Mouse (Mus musculus): ENCODE results near the gene Cdh18.
"Not testable (repeated sequence)": the region's sequence is repeated elsewhere in the genome, so short reads cannot be mapped to it uniquely, and the experiment has no call there.

The Cdh18 gene

DNA sequence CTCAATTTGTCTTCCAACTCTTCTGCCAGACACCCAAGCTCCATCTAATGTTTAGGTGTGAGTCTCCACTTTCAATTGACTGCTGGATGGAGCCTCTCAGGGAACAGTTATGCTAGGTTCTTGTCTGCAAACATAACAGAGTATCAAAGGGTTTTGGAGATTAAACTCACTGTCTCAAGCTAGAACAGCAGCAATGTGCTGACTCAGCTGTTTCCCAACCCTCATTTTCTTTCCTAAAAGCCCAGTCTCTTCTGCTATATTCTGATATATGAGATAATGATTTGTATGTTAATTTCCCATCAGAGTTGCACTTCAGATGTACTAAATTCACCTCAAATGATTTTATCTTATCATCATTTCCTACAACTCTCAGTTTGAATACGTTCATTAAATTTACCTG is 398.4 kb downstream of the Cdh18 start:
- DNase-seq (ENCODE audit: low spot score): no peak

DNA sequence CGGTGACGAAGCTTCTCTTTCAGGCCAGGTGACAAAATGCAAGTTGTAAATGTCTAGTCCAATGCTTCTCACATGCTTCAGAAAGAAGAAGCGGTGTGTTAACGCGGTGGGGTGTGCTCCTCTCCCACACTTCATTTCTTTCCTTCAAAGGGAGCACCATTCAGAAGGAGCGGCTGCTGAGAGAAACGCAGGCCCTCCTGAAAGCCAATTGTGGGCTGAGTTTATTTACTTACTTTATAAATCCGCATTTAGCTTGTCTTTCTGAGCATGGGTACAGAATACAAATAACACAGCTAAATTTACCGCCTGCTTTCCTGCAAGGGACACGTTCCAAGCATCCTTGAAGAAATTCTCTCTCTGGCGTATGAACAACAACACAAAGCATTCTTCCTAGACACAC is 420.6 kb downstream of the Cdh18 start:
- no peak for DNase-seq (ENCODE audit: low spot score)

DNA sequence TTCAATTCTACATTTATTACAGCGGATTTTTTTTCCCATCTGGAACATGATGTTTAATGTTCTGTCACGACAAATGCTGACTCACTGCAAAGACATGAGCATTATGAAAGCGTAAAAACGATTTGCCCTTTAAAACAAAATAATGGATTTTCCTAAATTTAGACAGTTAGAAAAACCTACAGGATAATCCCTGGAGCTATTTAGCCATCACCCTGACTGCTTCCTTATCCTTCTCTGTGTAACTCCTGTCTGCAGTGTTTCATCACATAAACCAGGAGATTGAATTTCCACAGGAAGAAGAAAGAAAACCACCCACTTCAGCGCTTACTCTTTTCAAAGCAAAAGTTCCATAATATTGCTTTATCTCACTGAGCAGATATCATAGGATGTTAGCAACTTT is 431.3 kb downstream of the Cdh18 start:
- no peak for DNase-seq (ENCODE audit: low spot score)

DNA sequence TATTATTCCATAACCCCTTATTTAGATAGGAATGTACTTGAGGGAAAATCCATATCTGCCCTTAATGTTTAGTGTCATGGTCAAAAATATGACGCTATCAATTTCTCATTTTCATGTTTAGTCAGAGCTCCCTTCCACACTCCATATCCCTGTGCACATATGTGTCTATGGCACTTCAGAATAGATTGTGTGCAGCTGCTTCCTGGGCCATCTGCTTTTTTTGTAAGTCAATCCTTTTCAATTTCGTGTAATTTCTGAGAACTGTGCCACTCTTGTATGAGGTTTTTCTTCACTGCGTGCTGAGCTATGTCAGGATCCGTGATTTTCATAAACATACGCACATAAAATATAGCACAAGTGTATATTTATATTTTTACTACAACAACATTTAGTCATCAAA is 435.8 kb downstream of the Cdh18 start:
- no peak for DNase-seq (ENCODE audit: low spot score)

DNA sequence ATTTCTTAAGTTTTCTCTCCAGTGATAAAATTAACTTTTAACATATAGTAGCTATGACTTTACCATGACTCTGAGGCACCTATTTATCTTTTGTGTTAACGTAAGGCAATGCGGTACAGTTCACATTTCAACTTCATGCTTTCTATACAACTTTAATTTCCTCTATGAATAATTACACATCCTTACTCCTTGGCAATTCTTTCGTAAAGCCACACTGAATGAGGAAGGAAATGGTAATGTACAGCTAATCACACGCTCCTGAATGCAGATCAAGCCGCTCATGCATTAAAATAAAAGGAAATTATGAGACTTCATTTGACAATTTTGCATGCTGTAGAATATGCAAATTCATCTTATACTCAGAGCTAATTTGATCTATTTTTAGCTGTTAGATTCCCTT is 467.9 kb downstream of the Cdh18 start:
- DNase-seq (ENCODE audit: low spot score): no peak

DNA sequence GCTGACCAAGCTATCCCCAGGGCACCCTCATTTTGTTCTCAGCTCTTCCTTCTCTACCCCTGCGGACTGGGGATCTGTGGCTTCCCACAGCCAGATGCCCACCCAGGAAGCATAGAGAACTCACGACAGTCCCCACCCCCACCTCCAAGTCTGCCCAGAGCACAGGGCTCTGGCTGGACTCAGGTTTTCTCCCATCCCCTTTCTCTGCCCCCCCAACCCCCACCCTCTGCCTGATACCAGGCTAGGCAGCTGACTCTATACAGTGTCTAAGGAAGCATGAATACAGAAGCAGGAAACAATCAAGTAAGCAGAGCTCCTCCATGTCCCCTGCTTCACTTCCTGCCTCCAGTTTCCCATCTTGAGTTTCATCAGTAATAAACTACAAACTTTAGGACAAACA is 472.3 kb downstream of the Cdh18 start:
- no peak for DNase-seq (ENCODE audit: low spot score)

DNA sequence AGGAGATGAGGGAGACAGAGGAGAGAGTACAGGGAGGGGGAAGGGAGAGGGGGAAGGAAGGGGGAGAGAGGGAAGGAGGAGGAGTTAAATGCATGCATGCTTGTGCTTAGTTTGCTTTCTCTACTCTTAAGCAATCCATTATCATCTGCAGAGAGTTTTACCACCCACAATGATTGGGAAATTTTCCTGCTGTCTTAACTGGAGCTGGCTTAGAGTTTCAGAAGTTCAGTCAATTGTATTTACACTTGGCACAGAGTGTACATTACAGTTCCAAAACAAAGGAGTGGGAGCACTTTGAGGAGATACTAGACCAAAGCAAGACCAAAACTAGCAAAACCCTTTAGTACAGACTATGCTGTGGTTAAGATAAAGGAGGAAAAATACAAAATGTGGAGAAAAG is 473.8 kb downstream of the Cdh18 start:
- no peak for DNase-seq (ENCODE audit: low spot score)

DNA sequence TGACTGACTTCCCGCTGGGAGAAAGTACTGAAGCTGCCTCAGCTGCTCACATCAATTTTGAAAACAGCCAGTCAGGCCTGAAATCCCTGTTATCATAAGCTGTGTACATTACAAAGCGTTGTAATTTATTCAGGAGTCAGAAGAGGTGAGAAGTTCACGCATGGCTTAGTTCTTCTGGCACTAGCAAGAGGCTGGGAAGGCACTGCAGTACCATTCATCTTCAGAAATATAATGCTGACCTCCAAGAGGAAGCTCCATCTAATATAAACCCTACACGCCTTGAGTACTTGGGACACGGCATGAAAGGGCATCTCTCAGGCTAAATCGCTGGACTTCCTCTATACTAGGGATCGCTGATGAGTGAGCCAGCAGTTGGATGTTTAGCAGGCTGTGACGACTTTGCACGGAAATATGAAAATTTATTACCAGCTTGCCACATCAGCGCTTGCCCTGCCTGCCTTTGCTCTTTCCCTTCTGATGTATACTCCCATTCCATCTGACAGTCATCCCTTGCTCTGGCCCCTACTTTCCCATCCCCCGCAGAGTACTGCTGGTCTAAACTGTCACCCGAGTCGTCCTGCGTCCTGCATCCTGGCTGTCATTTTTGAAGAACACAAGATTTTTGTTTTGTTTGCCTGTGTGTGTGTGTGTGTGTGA is 486.9 kb downstream of the Cdh18 start:
- peak; percentile 20 for DNase-seq (ENCODE audit: low spot score)

DNA sequence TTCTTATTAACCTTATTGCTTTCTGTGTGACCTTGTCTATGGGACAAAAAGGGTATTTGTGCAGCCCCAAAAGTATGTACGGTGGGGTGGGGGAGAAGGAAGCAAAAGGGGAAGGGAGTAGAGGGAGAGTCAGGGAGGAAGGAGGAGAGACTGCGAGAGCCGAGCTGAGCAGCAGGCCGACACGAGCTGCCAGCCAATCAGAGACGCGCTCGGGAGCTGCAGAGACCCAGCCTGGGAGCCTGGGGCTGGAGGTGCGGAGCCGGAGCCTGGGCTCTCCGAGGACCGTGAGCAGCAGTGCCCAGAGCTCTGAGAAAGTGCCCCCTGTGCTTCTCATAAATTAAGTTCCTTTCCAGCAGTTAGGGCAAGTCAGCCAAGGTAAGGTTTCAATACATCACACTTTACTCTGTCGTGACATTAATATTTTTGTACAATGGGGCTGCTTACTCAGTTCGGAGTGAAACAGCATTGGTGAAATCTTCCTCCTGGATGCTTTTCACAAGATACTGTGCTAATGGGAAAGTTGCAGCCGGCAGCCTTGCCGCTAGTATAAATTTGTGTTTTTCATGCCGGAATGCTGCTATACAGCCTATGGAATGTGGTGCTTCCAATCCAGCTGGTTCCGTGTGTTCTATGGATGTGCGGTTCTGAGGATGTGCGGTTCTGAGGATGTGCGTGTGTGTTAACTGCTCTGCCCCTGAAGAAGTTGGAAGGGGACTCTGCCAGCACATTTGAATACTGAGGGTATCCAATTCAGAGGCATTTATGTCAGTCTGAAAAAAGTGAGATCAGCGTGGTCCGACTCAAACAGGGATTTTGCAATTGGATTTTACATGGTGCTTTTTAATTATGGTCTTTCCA is 487.6 kb downstream of the Cdh18 start:
- DNase-seq (ENCODE audit: low spot score): peak; percentile 39

DNA sequence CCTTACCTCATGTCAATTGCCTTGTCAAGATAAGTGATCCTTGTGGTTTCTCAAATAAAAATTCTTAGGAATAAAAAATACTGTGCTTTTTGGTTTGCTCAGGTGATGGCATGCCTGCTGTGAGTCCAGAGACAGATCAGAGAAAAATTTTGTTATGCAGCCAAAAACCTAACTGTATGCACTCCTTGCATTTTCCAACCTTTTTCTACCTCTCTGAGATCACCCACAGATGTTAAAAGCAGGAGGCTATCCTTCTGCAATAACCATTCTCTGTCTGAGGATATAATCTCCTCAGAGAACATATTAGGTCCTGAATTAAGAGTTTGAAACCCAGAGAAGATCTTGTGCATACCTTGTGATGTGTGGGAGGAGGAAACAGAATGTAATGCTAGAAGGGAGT is 488.7 kb downstream of the Cdh18 start:
- no peak for DNase-seq (ENCODE audit: low spot score)

DNA sequence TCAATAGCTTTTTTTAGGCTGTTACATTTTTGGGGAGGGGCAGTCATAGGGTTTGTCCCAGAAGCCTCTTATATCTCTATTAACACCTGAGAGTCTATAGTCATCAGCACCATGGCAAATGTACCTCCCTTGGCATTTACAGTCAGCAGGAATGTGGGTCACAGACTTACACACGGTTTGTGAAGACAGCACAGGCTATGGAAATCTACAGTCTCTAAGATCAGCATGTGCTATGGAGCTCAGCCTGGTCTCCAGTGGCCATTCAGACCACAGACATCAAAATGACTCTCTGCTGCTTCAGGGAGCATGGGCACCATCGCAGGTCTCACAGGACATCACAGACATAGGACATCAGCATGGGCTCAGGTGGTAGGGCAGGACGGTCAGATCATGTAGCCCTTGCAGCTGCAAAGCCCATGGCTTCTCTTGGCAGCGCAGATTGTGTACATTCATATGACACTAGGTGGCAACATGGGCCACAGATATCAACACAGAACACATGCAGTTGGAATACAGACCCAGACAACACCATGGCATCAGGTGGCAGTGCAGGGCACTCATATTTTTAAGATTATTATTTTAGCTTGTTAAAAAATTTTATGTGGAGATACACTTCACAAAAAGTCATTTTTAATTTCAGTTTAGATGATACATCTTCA is 497.4 kb downstream of the Cdh18 start:
- DNase-seq (ENCODE audit: low spot score): no peak

DNA sequence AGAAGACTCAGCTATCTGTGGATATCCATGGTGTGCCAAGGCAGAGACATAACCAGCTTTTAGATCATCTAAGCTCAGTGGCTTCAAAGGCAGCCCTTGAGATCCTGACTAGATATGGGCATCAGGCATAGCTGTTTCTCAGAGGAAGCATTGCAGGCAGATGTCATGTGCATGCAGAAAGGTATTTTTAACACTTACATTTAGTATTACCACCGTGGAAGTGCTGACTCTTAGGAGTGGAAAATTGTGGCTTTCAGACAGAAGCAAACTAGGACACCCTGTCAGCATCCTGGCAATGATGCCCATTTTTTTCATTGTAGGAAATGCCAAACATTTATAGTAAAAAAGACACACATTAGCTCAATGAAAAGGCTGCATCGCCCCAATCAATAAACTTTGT is 503.2 kb downstream of the Cdh18 start:
- DNase-seq (ENCODE audit: low spot score): no peak

DNA sequence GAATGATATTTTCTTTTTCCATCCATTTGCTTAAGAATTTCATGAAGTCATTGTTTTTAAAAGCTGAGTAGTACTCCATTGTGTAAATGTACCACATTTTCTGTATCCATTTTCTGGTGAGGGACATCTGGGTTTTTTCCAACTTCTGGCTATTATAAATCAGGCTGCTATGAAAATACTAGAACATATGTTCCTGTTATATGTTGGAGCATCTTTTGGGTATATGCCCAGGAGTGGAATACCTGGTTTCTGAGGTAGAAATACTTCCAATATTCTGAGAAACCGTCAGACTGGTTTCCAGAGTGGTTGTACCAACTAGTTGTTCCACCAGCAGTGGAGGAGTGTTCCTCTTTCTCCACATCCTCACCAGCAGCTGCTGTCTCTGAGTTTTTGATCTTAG is 536.5 kb downstream of the Cdh18 start:
- not testable (repeated sequence) for DNase-seq (ENCODE audit: low spot score)

DNA sequence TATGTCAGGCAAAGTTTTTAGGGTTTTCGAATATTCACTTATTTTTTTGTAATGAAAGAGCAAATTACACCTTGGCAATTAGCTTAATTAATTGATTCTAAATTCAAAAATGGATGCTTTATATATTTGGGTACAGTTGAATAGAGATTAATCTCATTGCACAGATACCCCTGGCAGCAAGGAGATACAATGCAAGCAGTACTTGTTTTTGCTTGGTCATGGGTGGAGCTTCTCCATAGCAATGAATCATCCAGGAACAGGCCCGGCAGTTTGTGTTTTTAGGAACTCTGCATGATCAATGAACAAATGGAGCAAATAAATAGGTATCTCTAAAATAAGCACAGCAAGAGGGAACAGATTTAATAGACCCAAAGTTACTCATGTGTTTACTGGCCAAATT is 538.7 kb downstream of the Cdh18 start:
- DNase-seq (ENCODE audit: low spot score): no peak

DNA sequence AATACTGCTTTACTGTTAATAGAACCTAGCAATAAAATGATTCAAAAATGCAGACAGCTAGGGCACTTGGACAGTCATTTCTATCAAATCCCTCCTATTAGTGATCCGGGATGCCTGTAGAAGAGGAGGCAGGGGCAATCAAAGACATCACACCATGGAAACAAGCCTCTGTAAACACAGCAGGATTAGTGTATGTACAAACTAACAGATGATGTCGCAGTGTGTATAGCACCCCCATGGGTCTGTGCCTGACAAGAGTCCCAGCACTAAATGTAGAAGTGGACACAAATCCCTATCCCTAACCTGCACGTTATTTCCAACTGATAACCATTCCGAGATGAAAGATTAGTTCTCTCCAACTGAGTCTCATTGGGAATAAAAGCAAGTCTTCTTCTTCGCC is 547.8 kb downstream of the Cdh18 start:
- DNase-seq (ENCODE audit: low spot score): no peak

DNA sequence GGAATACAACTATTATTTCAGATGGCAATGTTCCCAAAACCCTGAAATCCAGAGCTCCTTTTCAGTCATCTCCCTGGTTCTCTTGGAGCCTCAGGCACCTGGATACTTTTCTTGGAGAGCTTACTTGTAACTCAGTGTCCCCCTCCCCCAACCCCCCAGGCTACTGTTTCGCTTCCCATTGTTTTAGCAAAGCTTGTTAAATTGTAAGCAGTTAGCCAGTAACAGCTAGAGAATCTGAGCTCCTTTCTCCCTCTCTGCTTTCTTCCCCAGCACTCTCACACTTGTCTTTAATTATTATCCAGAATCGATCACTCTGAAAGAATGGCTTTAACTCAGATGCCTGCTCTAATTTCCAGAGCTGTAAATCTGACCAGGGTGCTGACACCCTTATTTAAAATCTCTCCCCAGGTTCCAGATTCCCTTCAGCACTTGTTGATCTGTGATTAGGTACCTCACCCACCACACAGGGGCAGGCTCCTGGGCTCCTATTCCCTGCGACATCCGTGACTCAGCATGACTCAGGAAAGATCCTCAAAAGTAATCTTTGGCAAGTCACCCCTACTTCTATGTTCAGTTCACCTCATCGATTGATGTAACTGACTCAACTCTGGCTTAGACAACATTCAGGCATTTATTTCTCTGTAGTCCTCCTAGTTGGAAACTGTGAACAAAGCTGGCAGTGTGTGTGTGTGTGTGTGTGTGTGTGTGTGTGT is 556.0 kb downstream of the Cdh18 start:
- DNase-seq (ENCODE audit: low spot score): no peak

DNA sequence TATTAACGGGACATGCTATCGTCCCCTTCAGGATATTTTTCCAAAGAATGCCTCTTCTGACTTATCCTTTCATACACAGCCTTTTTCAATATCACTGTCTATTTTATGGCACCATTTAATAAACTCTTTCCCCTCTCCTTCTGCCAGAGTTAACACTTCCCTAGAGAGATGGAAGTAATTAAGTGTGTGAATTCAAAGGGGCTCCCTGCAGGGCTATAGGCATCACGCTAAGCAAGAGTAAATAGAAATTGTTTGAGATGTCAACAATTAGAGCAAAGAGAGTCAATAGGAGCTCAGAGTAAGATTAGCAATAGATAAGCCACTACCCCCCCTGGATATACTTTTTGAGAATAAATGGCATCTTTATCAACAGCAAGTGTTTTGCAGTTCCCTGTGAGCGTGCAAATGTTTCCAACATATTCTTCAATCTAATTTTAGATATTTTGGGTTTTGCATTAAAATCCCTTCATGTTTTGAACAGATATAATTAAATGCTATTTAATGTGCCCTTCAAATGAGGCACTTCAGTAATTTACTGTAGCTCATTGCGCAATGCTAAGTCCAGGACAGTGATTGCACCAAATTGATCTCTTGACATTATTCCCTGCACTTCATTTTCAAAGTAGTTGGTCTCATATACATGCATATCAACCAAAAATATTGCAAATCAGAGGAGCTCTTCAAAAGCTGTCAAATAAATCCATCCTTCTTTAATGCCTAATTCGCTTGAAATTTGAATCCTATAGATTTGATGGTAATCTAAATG is 586.3 kb downstream of the Cdh18 start:
- DNase-seq (ENCODE audit: low spot score): no peak

DNA sequence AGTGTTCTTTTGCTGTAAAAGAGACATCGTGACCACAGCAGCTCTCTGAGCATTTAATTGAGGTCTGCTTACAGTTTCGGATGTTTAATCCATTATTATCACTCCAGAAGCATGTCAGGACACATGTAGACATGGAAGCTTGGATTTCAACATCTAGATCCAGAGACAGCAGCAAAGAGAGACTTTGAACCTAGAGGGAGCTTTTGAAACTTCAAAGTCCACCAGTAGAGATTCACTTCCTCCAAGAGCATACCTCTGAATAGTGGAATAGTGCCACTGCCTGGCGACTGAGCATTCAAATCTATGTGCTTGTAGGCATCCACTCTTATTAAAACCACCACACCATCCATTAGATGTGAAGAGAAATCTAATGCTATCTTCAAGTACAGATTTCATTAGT is 588.1 kb downstream of the Cdh18 start:
- DNase-seq (ENCODE audit: low spot score): no peak

DNA sequence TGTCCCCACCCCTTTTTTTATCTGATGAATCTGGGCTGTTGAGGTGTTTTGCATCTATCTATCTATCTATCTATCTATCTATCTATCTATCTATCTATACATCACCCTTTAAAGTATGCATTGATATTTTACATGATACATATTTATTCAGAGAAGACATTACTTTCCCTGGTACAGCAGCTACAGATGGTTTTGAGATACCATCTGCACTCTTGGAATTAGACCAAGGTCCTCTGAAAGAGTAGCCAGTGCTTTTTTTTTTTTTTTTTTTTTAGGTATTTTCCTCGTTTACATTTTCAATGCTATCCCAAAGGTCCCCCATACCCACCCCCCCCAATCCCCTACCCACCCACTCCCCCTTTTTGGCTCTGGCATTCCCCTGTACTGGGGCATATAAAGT is 594.1 kb downstream of the Cdh18 start:
- not testable (repeated sequence) for DNase-seq (ENCODE audit: low spot score)

DNA sequence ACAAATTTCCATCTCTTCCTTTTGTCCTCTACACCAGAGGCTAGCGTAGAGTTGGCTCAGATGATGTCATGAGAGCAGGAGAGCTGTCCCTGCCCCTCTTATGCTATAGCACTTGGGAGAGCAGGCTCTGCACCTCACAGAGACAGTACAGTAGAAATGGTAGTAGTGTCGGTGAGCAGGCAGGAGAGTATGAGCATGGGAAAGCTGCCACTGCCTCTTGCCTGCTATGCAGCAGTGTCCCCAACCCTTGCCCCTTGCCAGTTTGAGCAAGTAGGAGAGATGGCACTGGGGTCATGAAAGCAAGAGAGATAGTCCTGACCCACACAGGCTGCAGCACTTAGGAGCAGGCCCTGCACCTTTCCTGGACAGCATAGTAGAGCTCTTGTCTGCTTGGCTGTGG is 607.1 kb downstream of the Cdh18 start:
- DNase-seq (ENCODE audit: low spot score): no peak

DNA sequence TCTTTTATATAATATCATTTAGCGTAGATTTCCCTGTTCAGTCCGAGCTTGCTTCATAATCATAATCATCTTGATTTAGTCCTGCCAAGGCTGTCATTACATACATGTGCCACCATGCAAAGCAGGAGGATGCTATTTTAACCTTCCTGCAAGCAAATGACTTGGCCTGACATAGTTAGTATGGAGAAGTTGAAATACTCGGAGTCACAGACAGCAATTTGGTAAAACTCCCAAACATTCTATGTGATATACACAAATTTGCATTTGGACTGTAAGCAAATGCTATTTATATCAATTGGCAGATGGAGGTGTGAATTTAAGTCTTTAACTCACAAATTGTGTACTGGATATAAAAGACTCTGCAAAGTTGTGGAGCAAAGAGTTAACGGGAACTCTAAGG is 616.0 kb downstream of the Cdh18 start:
- DNase-seq (ENCODE audit: low spot score): no peak

DNA sequence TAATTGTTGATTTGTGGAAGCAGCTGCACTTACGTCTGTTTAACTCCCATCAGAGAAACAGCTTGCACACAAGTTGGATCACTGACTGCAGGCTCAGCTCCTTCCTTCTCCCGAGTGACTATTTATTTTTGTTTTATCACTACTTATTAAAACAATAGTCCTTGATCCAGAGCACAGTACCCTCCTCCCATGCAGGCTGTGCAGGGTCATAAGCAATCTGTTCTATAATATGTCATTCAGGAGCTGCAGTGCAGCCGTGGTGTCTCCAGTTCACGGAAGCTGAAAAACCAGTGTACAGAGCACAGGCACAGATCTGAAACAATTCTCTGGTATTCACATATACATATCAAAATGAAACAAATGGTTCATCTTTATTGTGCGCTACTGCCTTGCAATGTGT is 625.8 kb downstream of the Cdh18 start:
- DNase-seq (ENCODE audit: low spot score): no peak
